Mouse (Mus musculus) hindbrain, embryonic 16.5 days (tissue): ENCODE data around the gene Osbpl6. TPM values are rescaled to one million over a fixed set of nuclear protein-coding genes. Genes with fewer than 3 reads are reported as not detected.

ENCODE experiments used
- ATAC-seq: fragments of 200-750 bp; cut with Nextera tagmentation; 2 replicates; pipeline ENCODE4 v1.8.0; 2017; ENCODE audit warnings: moderate TSS enrichment, moderate library complexity
- H3K27ac ChIP-seq: fragments of 300-500 bp; sonication (generic); 2 replicates; pipeline ENCODE4 v1.5.1; 2014; ENCODE audit warnings: low read depth, mild to moderate bottlenecking, control low read depth, low read length, moderate library complexity
- H3K27me3 ChIP-seq: fragments of 300-500 bp; sonication (generic); replicated peaks from 2 replicates; pipeline ENCODE4 v1.6.1; 2014; ENCODE audit warnings: low read length; ENCODE audit not compliant: control insufficient read depth, insufficient read depth
- H3K36me3 ChIP-seq: fragments of 300-500 bp; sonication (generic); 2 replicates; pipeline ENCODE4 v1.6.1; 2014; ENCODE audit warnings: mild to moderate bottlenecking, low read length, moderate library complexity, mixed read lengths; ENCODE audit not compliant: control insufficient read depth, insufficient read depth
- H3K4me1 ChIP-seq: fragments of 300-500 bp; sonication (generic); 2 replicates; pipeline ENCODE4 v1.6.1; 2014; ENCODE audit warnings: low read depth, low read length; ENCODE audit not compliant: control insufficient read depth, insufficient read depth
- H3K4me2 ChIP-seq: fragments of 300-500 bp; sonication (generic); 2 replicates; pipeline ENCODE4 v1.6.1; 2014; ENCODE audit warnings: mild to moderate bottlenecking, low read length, control low read depth, moderate library complexity
- H3K4me3 ChIP-seq: fragments of 300-500 bp; sonication (generic); 2 replicates; pipeline ENCODE4 v1.5.1; 2014; ENCODE audit warnings: mild to moderate bottlenecking, low read length, control low read depth, moderate library complexity
- H3K9ac ChIP-seq: fragments of 300-500 bp; sonication (generic); 2 replicates; pipeline ENCODE4 v1.6.1; 2014; ENCODE audit warnings: low read depth, mild to moderate bottlenecking, control low read depth, low read length, moderate library complexity
- H3K9me3 ChIP-seq: fragments of 300-500 bp; sonication (generic); 2 replicates; pipeline ENCODE4 v1.6.1; 2014; ENCODE audit warnings: mild to moderate bottlenecking, low read length, moderate library complexity; ENCODE audit not compliant: control insufficient read depth
- WGBS: fragments of 180-500 bp; shearing (Covaris S2); extraction: QIAGEN DNeasy Blood & Tissue Kit; methylation state at CpG from one replicate; pipeline ENCODE4 v1.1.7; 2014; 5-methylcytosine and 5-hydroxymethylcytosine counted together
- polyA plus RNA-seq: library from polyadenylated mRNA; unstranded; fragments of >200 nt; fragmentation: Nextera tagmentation; extraction: Ambion mirVana; gene quantifications from 2 replicates; pipeline ENCODE4 v1.2.1, GENCODE M21; 2015

Osbpl6 gene
- polyA plus RNA-seq, 1 experiment from 2014 or later = 27.5 TPM

GRCm38 (mm10) chr2:76524451-76524850 lies 118.1 kb downstream of the Osbpl6 start:
- no peak for ATAC-seq
- no peaks in the 10 kb centered on the region for H3K4me1 ChIP-seq
- H3K9ac ChIP-seq = no peak overlapping the region
- no peaks in the 10 kb centered on the region for H3K27me3 ChIP-seq
- H3K4me3 ChIP-seq = no peak overlapping the region
- no peaks in the 10 kb centered on the region for H3K9me3 ChIP-seq
- WGBS = 73% methylated on average over 5 of the region's 5 CpGs
- H3K4me2 ChIP-seq = no peak overlapping the region
- no peaks in the 10 kb centered on the region for H3K36me3 ChIP-seq
- H3K27ac ChIP-seq = no peak overlapping the region

- no peak overlapping the region for H3K9ac ChIP-seq
- H3K9me3 ChIP-seq = no peaks in the 10 kb centered on the region
- H3K4me2 ChIP-seq = no peak overlapping the region
- no peak overlapping the region for H3K27ac ChIP-seq
- no peak for ATAC-seq
- H3K27me3 ChIP-seq = no peaks in the 10 kb centered on the region
- no peaks in the 10 kb centered on the region for H3K4me1 ChIP-seq
- 23% methylated on average over 3 of the region's 3 CpGs for WGBS
- no peaks in the 10 kb centered on the region for H3K36me3 ChIP-seq
- no peak overlapping the region for H3K4me3 ChIP-seq
Measured at GRCm38 (mm10) chr2:76525645-76526044, 119.3 kb downstream of the Osbpl6 start.

- no peak overlapping the region for H3K4me3 ChIP-seq
- H3K9me3 ChIP-seq = no peaks in the 10 kb centered on the region
- H3K9ac ChIP-seq = no peak overlapping the region
- 53% methylated on average over 14 of the region's 14 CpGs for WGBS
- no peaks in the 10 kb centered on the region for H3K27me3 ChIP-seq
- no peak overlapping the region for H3K4me2 ChIP-seq
- ATAC-seq = peak; percentile 62
- 0 out of 2 replicates have a peak overlapping the region, but pooled peaks have one; percentile 7 for H3K27ac ChIP-seq
- peaks cover 14% of the 10 kb centered on the region for H3K4me1 ChIP-seq
- no peaks in the 10 kb centered on the region for H3K36me3 ChIP-seq
Measured at GRCm38 (mm10) chr2:76532490-76533126, 126.3 kb downstream of the Osbpl6 start.

- 52% methylated on average over 7 of the region's 7 CpGs for WGBS
- H3K4me1 ChIP-seq = peaks cover 18% of the 10 kb centered on the region
- H3K36me3 ChIP-seq = no peaks in the 10 kb centered on the region
- no peak overlapping the region for H3K4me2 ChIP-seq
- no peaks in the 10 kb centered on the region for H3K27me3 ChIP-seq
- no peak overlapping the region for H3K27ac ChIP-seq
- peak; percentile 40; the same call in 1 of the 2 replicates for ATAC-seq
- H3K9me3 ChIP-seq = no peaks in the 10 kb centered on the region
- no peak overlapping the region for H3K9ac ChIP-seq
- H3K4me3 ChIP-seq = no peak overlapping the region
Measured at GRCm38 (mm10) chr2:76534932-76535331, 128.6 kb downstream of the Osbpl6 start.

- WGBS = 91% methylated on average over 9 of the region's 9 CpGs
- no peak overlapping the region for H3K27ac ChIP-seq
- no peak for ATAC-seq
- no peak overlapping the region for H3K9ac ChIP-seq
- H3K27me3 ChIP-seq = no peaks in the 10 kb centered on the region
- no peaks in the 10 kb centered on the region for H3K36me3 ChIP-seq
- H3K4me2 ChIP-seq = no peak overlapping the region
- H3K4me3 ChIP-seq = no peak overlapping the region
- H3K9me3 ChIP-seq = no peaks in the 10 kb centered on the region
- peaks cover 4% of the 10 kb centered on the region for H3K4me1 ChIP-seq
Measured at GRCm38 (mm10) chr2:76541900-76542299, 135.6 kb downstream of the Osbpl6 start.

GRCm38 (mm10) chr2:76542921-76543320 lies 136.6 kb downstream of the Osbpl6 start:
- no peaks in the 10 kb centered on the region for H3K27me3 ChIP-seq
- H3K4me3 ChIP-seq = no peak overlapping the region
- no peak overlapping the region for H3K9ac ChIP-seq
- H3K27ac ChIP-seq = no peak overlapping the region
- no peak for ATAC-seq
- peaks cover 4% of the 10 kb centered on the region for H3K4me1 ChIP-seq
- no peaks in the 10 kb centered on the region for H3K36me3 ChIP-seq
- H3K4me2 ChIP-seq = no peak overlapping the region
- no peaks in the 10 kb centered on the region for H3K9me3 ChIP-seq
- 74% methylated on average over 5 of the region's 5 CpGs for WGBS

- H3K27me3 ChIP-seq = no peaks in the 10 kb centered on the region
- no peak overlapping the region for H3K4me2 ChIP-seq
- no peaks in the 10 kb centered on the region for H3K4me1 ChIP-seq
- H3K36me3 ChIP-seq = 0 out of 2 replicates have a peak, but pooled peaks cover 5% of the 10 kb centered on the region
- no peak overlapping the region for H3K9ac ChIP-seq
- ATAC-seq = no peak
- H3K4me3 ChIP-seq = no peak overlapping the region
- WGBS = 87% methylated on average over 8 of the region's 8 CpGs
- H3K27ac ChIP-seq = no peak overlapping the region
- H3K9me3 ChIP-seq = no peaks in the 10 kb centered on the region
Measured at GRCm38 (mm10) chr2:76545539-76545938, 139.2 kb downstream of the Osbpl6 start.

GRCm38 (mm10) chr2:76548171-76548570 lies 141.9 kb downstream of the Osbpl6 start:
- Histone ChIP-seq H3K4me2 (no peak overlapping the region), H3K36me3 (peaks cover 13% of the 10 kb centered on the region), H3K27me3 (no peaks in the 10 kb centered on the region), H3K9ac (no peak overlapping the region), H3K4me1 (no peaks in the 10 kb centered on the region), H3K4me3 (no peak overlapping the region), H3K9me3 (no peaks in the 10 kb centered on the region), H3K27ac (no peak overlapping the region)
- 85% methylated on average over 10 of the region's 10 CpGs for WGBS
- no peak for ATAC-seq

GRCm38 (mm10) chr2:76548836-76549235 lies 142.5 kb downstream of the Osbpl6 start:
- no peak overlapping the region for H3K4me2 ChIP-seq
- H3K36me3 ChIP-seq = peaks cover 13% of the 10 kb centered on the region
- no peaks in the 10 kb centered on the region for H3K4me1 ChIP-seq
- H3K9me3 ChIP-seq = no peaks in the 10 kb centered on the region
- H3K27me3 ChIP-seq = no peaks in the 10 kb centered on the region
- H3K9ac ChIP-seq = no peak overlapping the region
- ATAC-seq = no peak
- 89% methylated on average over 7 of the region's 7 CpGs for WGBS
- H3K4me3 ChIP-seq = no peak overlapping the region
- no peak overlapping the region for H3K27ac ChIP-seq
